Mouse (Mus musculus): Measurements from ENCODE around the gene Wdr95.
A peak's percentile ranks its signal among the peaks of the same experiment; 100 is the strongest.

The Wdr95 gene

DNA sequence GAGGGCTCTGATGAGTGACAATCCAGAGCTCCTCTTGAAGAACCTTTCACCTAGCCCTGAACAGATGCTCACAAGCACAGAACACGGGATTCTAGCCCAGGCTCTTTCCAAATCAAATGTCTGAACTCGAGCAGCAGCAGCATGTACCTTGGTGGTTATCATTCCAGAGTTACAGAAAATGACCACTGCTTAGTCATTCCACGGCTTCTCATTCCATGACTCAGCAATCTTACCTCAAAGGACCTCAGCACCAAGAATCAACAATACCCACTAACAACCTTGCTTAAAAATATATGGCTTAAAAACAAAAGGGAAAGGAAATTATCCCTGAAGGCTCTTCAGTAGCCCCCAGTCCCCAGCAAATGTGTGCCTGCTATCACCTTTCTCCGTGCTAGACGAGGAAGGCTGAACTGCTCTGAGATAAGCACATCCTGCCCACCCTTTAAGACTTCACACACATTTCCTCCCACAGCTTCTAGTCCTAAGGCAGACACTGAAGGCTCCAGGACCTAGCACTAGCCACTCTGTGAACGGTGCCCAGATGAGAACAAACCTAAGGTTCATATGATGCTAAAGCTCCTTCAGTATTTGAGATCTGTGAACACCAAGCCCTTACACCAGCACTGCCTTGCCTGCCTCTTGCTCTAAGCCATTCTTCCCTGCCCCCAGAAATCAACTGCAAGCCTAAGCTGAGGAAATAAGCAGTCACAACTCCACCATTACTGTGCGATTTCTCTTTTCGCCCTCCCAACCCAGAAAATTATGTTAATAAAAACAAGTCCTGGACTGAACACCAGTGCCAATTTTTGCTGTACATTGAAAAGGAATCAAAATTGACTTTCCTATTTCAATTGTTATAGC is 95.6 kb downstream of the Wdr95 start:
- DNase-seq (ENCODE audit: low spot score in 2 of 2): peak; percentile 29 to 43

DNA sequence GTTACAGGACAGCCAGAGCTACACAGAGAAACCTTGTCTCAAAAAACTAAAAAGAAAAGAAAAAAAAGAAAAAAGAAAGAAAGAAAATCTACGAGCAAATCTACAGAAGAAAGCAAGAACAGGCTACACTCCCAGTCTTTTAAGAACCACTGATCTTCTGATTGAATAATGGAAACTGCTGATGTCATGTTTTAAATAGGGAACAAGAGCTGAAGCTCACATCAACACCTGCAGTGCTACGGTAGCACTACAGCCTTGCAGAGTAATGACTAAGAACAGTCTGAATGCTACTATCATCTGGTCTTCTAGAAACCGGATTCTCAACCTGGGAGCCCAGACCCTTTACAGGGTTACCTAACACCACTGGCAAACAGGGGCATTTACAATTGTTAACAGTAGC is 97.1 kb downstream of the Wdr95 start:
- DNase-seq (ENCODE audit: low spot score in 2 of 2): no peak

- no peak for DNase-seq (ENCODE audit: low spot score in 2 of 2)
These were observed 106.0 kb downstream of the Wdr95 start for GRCm38 (mm10) chr5:149634409-149635035.

DNA sequence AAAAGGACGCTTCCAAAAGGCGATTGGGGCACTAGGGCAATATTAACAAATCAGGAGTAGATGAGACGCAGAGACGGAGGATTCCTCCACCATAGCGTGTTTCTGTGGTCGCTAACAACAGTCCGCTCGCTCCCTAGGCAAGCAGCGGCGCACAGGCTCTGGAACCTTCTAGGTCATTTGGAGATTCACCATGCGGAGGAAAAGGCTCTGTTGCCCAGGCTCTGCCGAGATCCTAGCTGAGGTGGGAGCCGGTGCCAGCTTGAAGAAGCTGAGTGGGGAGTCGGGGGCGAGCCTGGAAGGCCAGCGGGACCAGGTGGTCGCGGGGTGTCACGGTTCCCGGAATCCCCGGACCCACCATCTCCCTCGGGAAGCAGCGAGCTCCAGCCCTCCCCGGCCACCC is 107.1 kb downstream of the Wdr95 start:
- no peak for DNase-seq (ENCODE audit: low spot score in 2 of 2)

DNA sequence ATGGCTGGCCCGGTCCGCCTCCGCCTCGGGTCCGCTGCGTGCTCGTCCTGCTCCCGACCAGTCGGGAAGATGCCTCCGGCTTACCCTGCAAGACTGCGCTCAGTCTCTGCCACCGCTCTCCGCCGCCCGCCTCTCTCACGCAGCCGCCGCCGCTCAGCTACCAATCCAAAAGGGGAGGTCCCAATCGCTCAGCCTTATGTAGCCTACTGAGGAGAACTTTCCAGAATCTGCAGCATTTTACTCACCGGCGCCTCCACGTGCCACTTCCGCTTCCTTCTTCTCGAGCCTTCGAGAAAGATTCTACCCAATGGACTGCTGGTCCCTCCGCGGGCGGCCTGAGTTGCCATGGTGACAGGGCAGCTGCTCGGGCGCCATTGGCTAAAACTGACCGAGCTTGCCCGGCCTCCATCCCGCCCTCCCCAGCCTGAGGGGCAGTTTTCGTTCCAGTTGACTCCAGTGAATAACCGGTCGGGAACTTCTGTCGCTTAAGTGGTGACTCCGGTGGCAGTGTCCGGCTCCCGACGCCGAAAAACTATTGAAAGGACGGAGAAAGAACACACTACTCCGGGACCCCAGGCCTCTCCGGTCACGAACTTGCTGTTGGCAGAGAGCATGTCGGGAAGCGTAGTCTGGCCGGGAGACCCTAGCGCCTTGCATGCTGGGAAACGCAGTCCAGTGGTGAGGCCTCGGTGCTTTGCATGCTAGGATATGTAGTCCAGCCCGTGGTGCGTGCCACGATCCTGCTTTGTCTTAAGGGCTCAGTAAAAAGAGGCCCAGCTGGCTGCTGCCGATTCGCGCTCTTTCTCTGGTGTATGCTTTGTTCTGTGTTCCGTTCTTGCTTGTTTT is 107.8 kb downstream of the Wdr95 start, which contains the start of gene Hsph1:
Gene Hsph1, minus strand, starts transcription at position 302 of the 846 bp plus-strand sequence.
- peak; percentile 92 to 97 for DNase-seq (ENCODE audit: low spot score in 2 of 2)

GRCm38 (mm10) chr5:149637306-149637705 is 108.8 kb downstream of the Wdr95 start:
- no peak for DNase-seq (ENCODE audit: low spot score in 2 of 2)

GRCm38 (mm10) chr5:149641277-149641892 is 112.9 kb downstream of the Wdr95 start:
- DNase-seq (ENCODE audit: low spot score in 2 of 2): no peak

DNA sequence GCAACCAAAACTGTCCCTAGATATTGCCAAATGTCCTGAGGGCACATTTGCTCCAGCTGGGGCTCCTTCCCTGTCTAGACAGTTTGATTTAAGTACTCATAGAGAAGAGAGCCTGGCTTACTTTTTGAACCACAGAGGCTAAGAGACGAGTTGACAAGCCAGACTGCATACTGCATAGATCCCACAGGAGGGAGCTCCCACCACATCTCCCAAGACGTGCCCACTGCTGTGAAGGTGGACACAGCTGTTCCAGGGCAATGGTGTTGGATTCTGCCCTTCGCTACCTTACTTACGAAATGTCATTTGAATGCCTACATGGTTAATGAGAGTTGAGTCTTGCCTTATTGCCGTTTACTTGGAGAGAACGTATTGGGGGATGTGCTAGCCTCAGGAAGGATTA is 113.9 kb downstream of the Wdr95 start:
- no peak for DNase-seq (ENCODE audit: low spot score in 2 of 2)

GRCm38 (mm10) chr5:149642783-149643509 is 114.5 kb downstream of the Wdr95 start:
- DNase-seq (ENCODE audit: low spot score in 2 of 2): no peak

- no peak for DNase-seq (ENCODE audit: low spot score in 2 of 2)
These were observed 119.1 kb downstream of the Wdr95 start for GRCm38 (mm10) chr5:149647367-149648115.

DNA sequence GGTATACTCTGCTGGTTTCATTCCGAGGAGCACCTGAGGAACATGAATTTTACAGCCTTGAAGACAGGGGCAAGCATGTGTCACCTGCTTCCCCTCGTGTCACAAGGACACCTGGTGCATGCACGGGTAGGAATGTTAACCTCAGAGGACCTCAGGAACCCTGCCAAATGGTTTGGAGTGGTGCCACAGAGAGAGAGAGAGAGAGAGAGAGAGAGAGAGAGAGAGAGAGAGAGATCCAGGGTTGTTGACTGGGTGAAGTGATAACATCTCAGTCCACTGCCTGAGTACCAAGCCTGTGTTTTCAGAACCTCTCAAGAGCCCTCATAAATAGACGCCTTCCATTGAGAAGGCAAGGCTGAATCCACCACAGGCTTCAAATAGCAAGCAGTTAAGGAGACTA is 119.7 kb downstream of the Wdr95 start:
- DNase-seq (ENCODE audit: low spot score in 2 of 2): peak in 1 of 2 experiments; percentile 29

DNA sequence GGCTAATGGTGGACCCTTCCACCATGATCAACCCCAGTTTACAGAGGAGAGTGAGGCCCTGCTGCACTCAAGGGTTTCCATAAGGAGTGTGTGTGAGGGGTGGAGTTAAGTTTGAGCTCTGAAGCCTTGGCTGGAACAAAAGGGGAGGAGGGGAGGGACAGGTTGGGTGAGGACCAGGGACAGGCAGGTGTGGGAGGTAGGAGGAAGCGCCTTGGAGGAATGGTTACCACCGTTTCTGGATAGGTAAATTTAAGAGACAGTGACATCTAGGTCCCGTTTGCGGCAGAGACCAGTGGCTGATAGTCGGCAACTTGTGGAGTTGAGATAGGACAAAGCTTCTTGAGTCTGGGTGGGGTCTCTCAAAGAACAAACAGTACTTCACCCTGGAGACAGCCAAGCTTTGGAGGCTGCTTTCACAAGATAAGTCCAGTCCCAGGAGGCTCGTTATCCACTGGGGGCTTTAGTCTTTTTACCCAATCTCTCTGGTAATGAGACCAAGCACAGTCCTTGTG is 120.5 kb downstream of the Wdr95 start:
- peak in 1 of 2 experiments; percentile 27 for DNase-seq (ENCODE audit: low spot score in 2 of 2)

- no peak for DNase-seq (ENCODE audit: low spot score in 2 of 2)
These were observed 121.2 kb downstream of the Wdr95 start for GRCm38 (mm10) chr5:149649499-149650178.

DNA sequence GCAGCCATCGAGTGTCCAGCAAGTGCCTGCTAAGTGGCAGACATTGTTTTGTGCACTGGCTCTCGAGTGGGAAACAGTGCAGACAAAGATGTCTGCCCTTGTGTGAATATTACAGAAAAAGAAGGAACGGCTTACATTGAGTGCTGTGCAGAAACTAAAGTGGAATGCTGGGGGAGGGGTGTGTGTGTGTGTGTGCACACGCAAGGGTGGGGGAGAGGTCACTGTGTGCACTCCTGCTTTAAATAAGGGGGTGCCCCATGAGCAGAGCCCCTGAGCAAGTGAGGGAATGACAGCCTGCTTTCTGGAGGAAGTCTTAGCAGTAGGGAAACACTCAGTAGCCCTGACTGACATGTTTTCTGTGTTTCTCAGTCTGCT is 121.7 kb downstream of the Wdr95 start:
- DNase-seq (ENCODE audit: low spot score in 2 of 2): no peak

- DNase-seq (ENCODE audit: low spot score in 2 of 2): no peak
These were observed 127.2 kb downstream of the Wdr95 start for GRCm38 (mm10) chr5:149655636-149656035.

DNA sequence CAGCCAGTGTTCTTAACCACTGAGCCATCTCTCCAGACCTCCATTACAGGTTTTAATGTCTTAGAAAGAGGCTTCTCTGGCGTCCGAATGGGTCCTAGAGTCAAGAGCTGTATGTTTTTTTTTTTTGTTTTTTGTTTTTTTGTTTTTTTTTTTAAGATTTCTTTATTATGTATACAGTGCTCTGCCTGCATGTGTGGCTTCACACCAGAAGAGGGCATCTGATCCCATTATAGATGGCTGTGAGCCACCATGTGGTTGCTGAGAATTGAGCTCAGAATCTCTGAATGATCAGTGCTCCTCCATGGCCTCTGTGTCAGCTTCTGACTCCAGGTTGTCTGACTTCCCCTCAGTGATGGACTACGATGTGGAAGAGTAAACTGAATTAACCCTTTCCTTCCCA is 129.5 kb downstream of the Wdr95 start:
- no peak for DNase-seq (ENCODE audit: low spot score in 2 of 2)

DNA sequence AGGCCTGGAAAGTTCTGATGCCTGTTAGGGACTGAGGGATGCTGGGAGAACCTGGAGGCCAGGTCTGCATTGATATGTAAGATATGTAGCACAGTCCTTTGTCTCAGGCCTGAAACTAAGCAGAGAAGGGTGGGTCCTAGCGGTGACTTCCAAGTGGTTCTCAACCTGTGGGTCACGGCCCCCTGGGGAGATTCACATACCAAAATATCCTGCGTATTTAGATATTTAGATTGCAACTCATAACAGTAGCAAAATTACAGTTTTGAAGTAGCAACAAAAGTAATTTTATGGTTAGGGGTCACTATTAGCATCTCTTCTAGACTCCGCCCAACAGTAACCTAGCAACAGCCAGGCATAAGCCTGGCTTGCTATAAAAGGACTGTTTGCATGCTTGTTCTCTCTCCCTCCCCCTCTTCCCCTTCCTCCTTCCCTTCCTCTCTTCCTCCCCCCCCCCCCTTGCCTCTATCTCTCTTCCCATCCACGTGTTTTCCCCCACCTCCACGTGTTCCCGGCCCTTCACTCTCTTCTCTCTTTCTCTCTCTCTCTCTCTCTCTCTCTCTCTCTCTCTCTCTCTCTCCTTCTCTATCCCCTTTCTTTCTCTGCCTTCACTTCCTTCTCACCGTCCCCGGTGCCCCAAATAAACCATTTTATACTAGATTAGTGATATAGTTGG is 130.4 kb downstream of the Wdr95 start:
- no peak for DNase-seq (ENCODE audit: low spot score in 2 of 2)

DNA sequence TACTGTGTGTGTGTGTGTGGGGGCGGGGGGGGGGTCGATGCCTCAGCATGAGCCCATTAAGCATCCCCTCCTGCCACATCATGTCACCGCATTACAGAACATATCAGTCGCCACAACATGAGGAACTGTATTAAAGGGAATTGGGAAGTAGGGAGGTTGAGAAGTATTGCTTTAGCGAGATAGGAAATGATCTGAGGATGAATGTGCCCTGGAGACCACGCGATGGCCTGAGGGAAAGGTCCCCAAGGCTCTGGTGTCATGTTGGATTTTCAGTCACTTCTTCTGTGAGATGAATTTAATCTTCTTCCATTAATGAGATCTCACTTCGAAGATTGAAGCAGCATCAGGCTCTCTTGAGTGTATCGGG is 130.9 kb downstream of the Wdr95 start:
- DNase-seq (ENCODE audit: low spot score in 2 of 2): no peak

GRCm38 (mm10) chr5:149661428-149661827 is 132.9 kb downstream of the Wdr95 start:
- DNase-seq (ENCODE audit: low spot score in 2 of 2): no peak

Measured in spleen, postnatal 10 days (tissue).